Mouse (Mus musculus) MEL (cell line): ENCODE results near the gene Tmem144.

ENCODE experiments used
- CHD1 ChIP-seq: IDR thresholded peaks from 2 replicates; pipeline ENCODE4 v1.6.1; 2012; ENCODE audit warnings: low read depth, mild to moderate bottlenecking, inconsistent platforms, low read length, improper control_type of control experiment
- CHD2 ChIP-seq: IDR thresholded peaks from 2 replicates; pipeline ENCODE4 v1.6.1; 2011; ENCODE audit warnings: low read length, improper control_type of control experiment
- CTCF ChIP-seq, 3 experiments: IDR thresholded peaks in 2 of 3; conservative IDR thresholded peaks in 1 of 3; 2 replicates each; pipeline ENCODE4 v1.5.1; 2011 to 2012; ENCODE audit warnings: low read length in 3 of 3, low read depth in 2 of 3, mild to moderate bottlenecking in 2 of 3, improper control_type of control experiment in 1 of 3, inconsistent platforms in 1 of 3, mixed read lengths in 1 of 3, moderate library complexity in 1 of 3; ENCODE audit not compliant: control insufficient read depth in 1 of 3, insufficient read depth in 1 of 3, poor library complexity in 1 of 3, severe bottlenecking in 1 of 3
- EP300 ChIP-seq, 2 experiments: IDR thresholded peaks; 2 replicates each; pipeline ENCODE4 v1.6.1; 2011; ENCODE audit warnings: improper control_type of control experiment in 2 of 2, low read length in 2 of 2, low read depth in 1 of 2, mild to moderate bottlenecking in 1 of 2
- NRF1 ChIP-seq: IDR thresholded peaks from 2 replicates; pipeline ENCODE4 v1.6.1; 2014; ENCODE audit warnings: low read depth, mild to moderate bottlenecking, inconsistent platforms, low read length, improper control_type of control experiment, moderate library complexity; ENCODE audit not compliant: poor library complexity, insufficient read depth, severe bottlenecking
- POLR2A ChIP-seq, 2 experiments: IDR thresholded peaks; 2 replicates each; pipeline ENCODE4 v1.6.1; 2011 to 2012; ENCODE audit warnings: low read length in 2 of 2, mild to moderate bottlenecking in 2 of 2, control low read depth in 1 of 2, improper control_type of control experiment in 1 of 2, low read depth in 1 of 2, moderate library complexity in 1 of 2; ENCODE audit not compliant: control insufficient read depth in 1 of 2, insufficient read depth in 1 of 2, poor library complexity in 1 of 2
- POLR2AphosphoS2 ChIP-seq: IDR thresholded peaks from 2 replicates; pipeline ENCODE4 v1.6.1; 2011; ENCODE audit warnings: low read length, improper control_type of control experiment
- RCOR1 ChIP-seq: IDR thresholded peaks from 2 replicates; pipeline ENCODE4 v1.6.1; 2012; ENCODE audit warnings: low read depth, mild to moderate bottlenecking, inconsistent platforms, low read length, improper control_type of control experiment
- UBTF ChIP-seq: IDR thresholded peaks from 2 replicates; pipeline ENCODE4 v1.6.1; 2012; ENCODE audit warnings: low read depth, mild to moderate bottlenecking, inconsistent platforms, low read length, improper control_type of control experiment, moderate library complexity, borderline replicate concordance; ENCODE audit not compliant: insufficient read depth

GRCm38 (mm10) chr3:79784362-79784736 lies 68.2 kb downstream of the Tmem144 start:
- TF ChIP-seq CTCF (IDR thresholded peaks at IDR 0.05 in 2 of 3, conservative IDR thresholded peaks at IDR 0.05 in 1 of 3; ENCODE audit: control insufficient read depth in 1 of 3, insufficient read depth in 1 of 3, low read depth in 2 of 3, low read length in 3 of 3, poor library complexity in 1 of 3, severe bottlenecking in 1 of 3) (no peak), UBTF (no peak), CHD2 (no peak), POLR2AphosphoS2 (no peak), RCOR1 (no peak), CHD1 (no peak), NRF1 (no peak), EP300 (IDR thresholded peaks at IDR 0.05; ENCODE audit: low read depth in 1 of 2, low read length in 2 of 2) (no peak), POLR2A (IDR thresholded peaks at IDR 0.05; ENCODE audit: control insufficient read depth in 1 of 2, insufficient read depth in 1 of 2, low read depth in 1 of 2, low read length in 2 of 2, poor library complexity in 1 of 2) (no peak)
